ENCODE assay signal across 9 mouse cellular contexts in the genomic region with DNA sequence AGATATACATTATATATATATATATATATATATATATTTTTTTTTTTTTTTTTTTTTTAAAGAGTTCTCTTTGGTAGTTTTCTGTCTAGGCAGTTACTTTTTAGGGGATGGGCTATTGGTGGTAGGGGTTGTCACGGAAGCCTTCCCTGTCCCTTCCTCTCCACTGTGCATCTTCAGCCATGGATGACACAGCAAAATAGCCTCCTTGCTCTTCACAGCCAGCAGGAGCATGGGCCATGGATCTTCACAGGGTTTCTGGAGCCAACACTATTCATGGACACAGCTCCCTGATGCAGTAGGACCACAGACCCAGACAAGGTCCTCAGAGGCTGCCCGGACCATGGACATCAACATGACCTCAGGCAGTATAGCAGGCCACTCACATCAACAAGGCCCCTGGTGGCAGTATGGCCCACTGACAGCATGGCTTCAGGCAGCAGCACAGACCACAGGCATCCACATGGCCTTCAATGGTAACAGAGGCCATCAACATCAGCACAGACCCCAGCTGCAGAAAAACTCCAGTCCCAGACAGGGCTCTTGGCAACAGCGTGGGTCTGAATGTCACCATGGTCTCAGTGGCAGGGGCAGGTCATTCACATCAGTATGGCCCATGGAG. TPM values are rescaled to one million over a fixed set of nuclear protein-coding genes. Genes with fewer than 3 reads are reported as not detected.
DNase-seq lines count a peak whose midpoint lies in the region; ATAC-seq and TF ChIP-seq lines count a peak whose summit lies in the region.
"Had no signal": no experiment of that assay in that cellular context is flagged by ENCODE, and none has a peak within 500 bp of the region (broad histone marks: within the 10 kb centered on the region; RNA-seq: fewer than 3 reads in every experiment).

No protein-coding gene starts in this region.

- H3K27me3 ChIP-seq in heart, embryonic 11.5 days (ENCODE audit: control insufficient read depth, insufficient read depth, low read length): peaks cover 6% of the 10 kb centered on the region; the same call in 1 of the 2 replicates
- H3K27me3 ChIP-seq in heart, adult 2 months (ENCODE audit: control insufficient read depth, insufficient read depth, low read length): no peaks in the 10 kb centered on the region
- H3K27me3 ChIP-seq in lung, postnatal 0 days (replicated peaks; ENCODE audit: insufficient read depth, low read length): no peaks in the 10 kb centered on the region
- peaks cover 17% of the 10 kb centered on the region for H3K27me3 ChIP-seq in limb, embryonic 13.5 days
- no peaks in the 10 kb centered on the region for H3K27me3 ChIP-seq in midbrain, postnatal 0 days (ENCODE audit: insufficient read depth, low read length)

- no peak for DNase-seq in heart, adult 2 months
- no peak for DNase-seq in lung, postnatal 0 days (ENCODE audit: low spot score)
- no peak for DNase-seq in lung, postnatal 14 days
- no peak for DNase-seq in midbrain, postnatal 0 days (ENCODE audit: low spot score)
- no peak for DNase-seq in layer of hippocampus, adult 8-10 months (ENCODE audit: low spot score in 2 of 2)

- 85% methylated on average over 3 of the region's 3 CpGs for WGBS in heart, embryonic 11.5 days (ENCODE audit: insufficient replicate concordance)
- 100% methylated on average over 3 of the region's 3 CpGs for WGBS in heart, adult 2 months
- WGBS in lung, postnatal 0 days: 92% methylated on average over 3 of the region's 3 CpGs
- WGBS in limb, embryonic 13.5 days: 87% methylated on average over 3 of the region's 3 CpGs
- 95% methylated on average over 3 of the region's 3 CpGs for WGBS in midbrain, postnatal 0 days

- no peak for ATAC-seq in heart, embryonic 11.5 days (replicated peaks; ENCODE audit: insufficient number of reproducible peaks, low FRiP score, low TSS enrichment)
- ATAC-seq in lung, postnatal 0 days: no peak
- ATAC-seq in limb, embryonic 13.5 days (ENCODE audit: low FRiP score, low read depth): no peak
- no peak for ATAC-seq in midbrain, postnatal 0 days (ENCODE audit: low FRiP score)
- no peak for ATAC-seq in frontal cortex, adult (ENCODE audit: low TSS enrichment)

- H3K27ac ChIP-seq in heart, embryonic 11.5 days (ENCODE audit: low read depth, low read length): no peak overlapping the region
- no peak overlapping the region for H3K27ac ChIP-seq in heart, adult 2 months
- no peak overlapping the region for H3K27ac ChIP-seq in lung, postnatal 0 days (ENCODE audit: low read length)
- no peak overlapping the region for H3K27ac ChIP-seq in limb, embryonic 13.5 days
- no peak overlapping the region for H3K27ac ChIP-seq in midbrain, postnatal 0 days (ENCODE audit: low read depth, low read length)
- H3K27ac ChIP-seq: limb, embryonic 15.5 days had no signal

- no peaks in the 10 kb centered on the region for H3K9me3 ChIP-seq in heart, embryonic 11.5 days (replicated peaks; ENCODE audit: control insufficient read depth, low read length)
- no peaks in the 10 kb centered on the region for H3K9me3 ChIP-seq in lung, postnatal 0 days (ENCODE audit: low read length)
- H3K9me3 ChIP-seq in limb, embryonic 13.5 days: no peaks in the 10 kb centered on the region
- H3K9me3 ChIP-seq in midbrain, postnatal 0 days (ENCODE audit: low read length): no peaks in the 10 kb centered on the region
- H3K9me3 ChIP-seq: limb, embryonic 15.5 days had no signal

- no peak for TF ChIP-seq POLR2A in heart, adult 2 months (IDR thresholded peaks at IDR 0.05; ENCODE audit: insufficient read depth, low read depth, low read length)

- intact Hi-C loops in heart, adult 2 months (cut with DNase I): no loop called here

- H3K9ac ChIP-seq in heart, embryonic 11.5 days (ENCODE audit: low read depth, low read length): no peak overlapping the region
- H3K9ac ChIP-seq in heart, adult 2 months (ENCODE audit: low read depth, low read length): no peak overlapping the region
- H3K9ac ChIP-seq in lung, postnatal 0 days (replicated peaks; ENCODE audit: low read depth): no peak overlapping the region
- H3K9ac ChIP-seq in limb, embryonic 13.5 days: no peak overlapping the region
- H3K9ac ChIP-seq in midbrain, postnatal 0 days (replicated peaks; ENCODE audit: low read length, poor library complexity, severe bottlenecking): no peak overlapping the region

- H3K4me1 ChIP-seq in heart, embryonic 11.5 days (ENCODE audit: control insufficient read depth, insufficient read depth, low read length): no peaks in the 10 kb centered on the region
- peaks cover 2% of the 10 kb centered on the region; the same call in 1 of the 2 replicates for H3K4me1 ChIP-seq in heart, adult 2 months (ENCODE audit: control insufficient read depth, insufficient read depth, low read length)
- no peaks in the 10 kb centered on the region for H3K4me1 ChIP-seq in lung, postnatal 0 days (ENCODE audit: insufficient read depth, low read depth, low read length)
- H3K4me1 ChIP-seq in limb, embryonic 13.5 days: no peaks in the 10 kb centered on the region
- no peaks in the 10 kb centered on the region for H3K4me1 ChIP-seq in midbrain, postnatal 0 days (ENCODE audit: insufficient read depth, low read length)
- H3K4me1 ChIP-seq: limb, embryonic 15.5 days had no signal

- H3K36me3 ChIP-seq in heart, embryonic 11.5 days (ENCODE audit: control insufficient read depth, insufficient read depth, low read length): no peaks in the 10 kb centered on the region
- no peaks in the 10 kb centered on the region for H3K36me3 ChIP-seq in heart, adult 2 months (ENCODE audit: control insufficient read depth, insufficient read depth, low read length)
- H3K36me3 ChIP-seq in lung, postnatal 0 days (ENCODE audit: insufficient read depth, low read length): no peaks in the 10 kb centered on the region
- H3K36me3 ChIP-seq in limb, embryonic 13.5 days: no peaks in the 10 kb centered on the region
- no peaks in the 10 kb centered on the region for H3K36me3 ChIP-seq in midbrain, postnatal 0 days (ENCODE audit: insufficient read depth, low read length)
- H3K36me3 ChIP-seq: limb, embryonic 15.5 days had no signal

- peak overlapping the region; percentile 47 for H3K4me3 ChIP-seq in heart, embryonic 11.5 days (ENCODE audit: low read depth, low read length)
- H3K4me3 ChIP-seq in heart, adult 2 months: no peak overlapping the region
- H3K4me3 ChIP-seq in lung, postnatal 0 days (ENCODE audit: low read depth, low read length): no peak overlapping the region
- H3K4me3 ChIP-seq in limb, embryonic 13.5 days: no peak overlapping the region
- H3K4me3 ChIP-seq in midbrain, postnatal 0 days (ENCODE audit: low read depth, low read length): no peak overlapping the region

- no peaks in the 10 kb centered on the region for H3K79me2 ChIP-seq in heart, adult 2 months (replicated peaks; ENCODE audit: control insufficient read depth, insufficient read depth, low read length)

- TF ChIP-seq EP300 in heart, adult 2 months (IDR thresholded peaks at IDR 0.05; ENCODE audit: insufficient read depth, low read depth, low read length): no peak
- TF ChIP-seq EP300 in lung, postnatal 0 days (IDR thresholded peaks at IDR 0.05): no peak

- TF ChIP-seq CTCF in heart, adult 2 months (IDR thresholded peaks at IDR 0.05): no peak
- TF ChIP-seq CTCF in lung, postnatal 0 days (IDR thresholded peaks at IDR 0.05): peak; percentile 11; the same call in 1 of the 2 replicates
- peak; percentile 5; the same call in 1 of the 2 replicates for TF ChIP-seq CTCF in midbrain, postnatal 0 days (IDR thresholded peaks at IDR 0.05)

- peak overlapping the region; percentile 86 for H3K4me2 ChIP-seq in heart, embryonic 11.5 days
- H3K4me2 ChIP-seq in lung, postnatal 0 days (replicated peaks; ENCODE audit: low read depth, low read length): peak overlapping the region; percentile 76; the same call in 1 of the 2 replicates
- H3K4me2 ChIP-seq in limb, embryonic 13.5 days (replicated peaks): 0 out of 2 replicates have a peak overlapping the region, but pooled peaks have one; percentile 81
- no peak overlapping the region for H3K4me2 ChIP-seq in midbrain, postnatal 0 days (ENCODE audit: low read depth, low read length, poor library complexity, severe bottlenecking)

RNA-seq across cellular contexts. Expression of a gene that starts 8.8 kb away (rescaled TPM):
- 35.6 and 35.7 TPM in 2 replicates for polyA plus RNA-seq in heart, embryonic 11.5 days (2014; fragmentation: Nextera tagmentation; extraction: Ambion mirVana)
- total RNA-seq in heart, adult 2 months (2021): 10 to 100 TPM; 18.4 to 20.4 TPM
- 31.5 and 49.6 TPM in 2 replicates for polyA plus RNA-seq in heart, adult 2 months (2012; rRNA removed)
- 33.2 and 35.4 TPM in 2 replicates for polyA plus RNA-seq in lung, postnatal 0 days (2015; fragmentation: Nextera tagmentation; extraction: Ambion mirVana)
- polyA plus RNA-seq in limb, embryonic 13.5 days (2015; fragmentation: Nextera tagmentation; extraction: Ambion mirVana): 56.6 and 57.5 TPM in 2 replicates
- 11.4 and 12.3 TPM in 2 replicates for total RNA-seq in midbrain, postnatal 0 days (2014; rRNA removed)
- 40.1 and 41.5 TPM in 2 replicates for polyA plus RNA-seq in midbrain, postnatal 0 days (2015; fragmentation: Nextera tagmentation; extraction: Ambion mirVana)
- 10 to 100 TPM; 26.6 to 33.8 (median 32.2) TPM for total RNA-seq in layer of hippocampus, adult 8-10 months (2022)

RNA-seq across cellular contexts. Expression of a gene that starts 32.8 kb away (rescaled TPM):
- polyA plus RNA-seq in heart, embryonic 11.5 days (2014; fragmentation: Nextera tagmentation; extraction: Ambion mirVana): 96.1 and 98.9 TPM in 2 replicates
- 10 to 100 TPM; 88.2 to 95.3 TPM for total RNA-seq in heart, adult 2 months (2021)
- polyA plus RNA-seq in heart, adult 2 months (2012; rRNA removed): 60.3 and 117 TPM in 2 replicates
- polyA plus RNA-seq in lung, postnatal 0 days (2015; fragmentation: Nextera tagmentation; extraction: Ambion mirVana): 94.7 and 99.7 TPM in 2 replicates
- polyA plus RNA-seq in limb, embryonic 13.5 days (2015; fragmentation: Nextera tagmentation; extraction: Ambion mirVana): 80.4 and 81.8 TPM in 2 replicates
- total RNA-seq in midbrain, postnatal 0 days (2014; rRNA removed): 40.7 and 52.5 TPM in 2 replicates
- 74.4 and 74.9 TPM in 2 replicates for polyA plus RNA-seq in midbrain, postnatal 0 days (2015; fragmentation: Nextera tagmentation; extraction: Ambion mirVana)
- 10 to 100 TPM; 44.8 to 62.1 (median 51.2) TPM for total RNA-seq in layer of hippocampus, adult 8-10 months (2022)

RNA-seq across cellular contexts. Expression of a gene that starts 52.6 kb away (rescaled TPM):
- polyA plus RNA-seq in heart, embryonic 11.5 days (2014; fragmentation: Nextera tagmentation; extraction: Ambion mirVana): 179 and 182 TPM in 2 replicates
- 100 to 1,000 TPM; 274 to 351 TPM for total RNA-seq in heart, adult 2 months (2021)
- 788 and 868 TPM in 2 replicates for polyA plus RNA-seq in heart, adult 2 months (2012; rRNA removed)
- polyA plus RNA-seq in lung, postnatal 0 days (2015; fragmentation: Nextera tagmentation; extraction: Ambion mirVana): 67.5 and 70.1 TPM in 2 replicates
- polyA plus RNA-seq in limb, embryonic 13.5 days (2015; fragmentation: Nextera tagmentation; extraction: Ambion mirVana): 33.1 and 33.7 TPM in 2 replicates
- total RNA-seq in midbrain, postnatal 0 days (2014; rRNA removed): 221 and 246 TPM in 2 replicates
- polyA plus RNA-seq in midbrain, postnatal 0 days (2015; fragmentation: Nextera tagmentation; extraction: Ambion mirVana): 240 and 311 TPM in 2 replicates
- 10 to 100 TPM; 67.6 to 74.1 (median 67.9) TPM for total RNA-seq in layer of hippocampus, adult 8-10 months (2022)

RNA-seq across cellular contexts. Expression of a gene that starts 55.9 kb away (rescaled TPM):
- polyA plus RNA-seq in heart, embryonic 11.5 days (2014; fragmentation: Nextera tagmentation; extraction: Ambion mirVana): 66.6 and 71.2 TPM in 2 replicates
- 10 to 100 TPM; 45.9 to 57.6 TPM for total RNA-seq in heart, adult 2 months (2021)
- 21.4 and 27.5 TPM in 2 replicates for polyA plus RNA-seq in heart, adult 2 months (2012; rRNA removed)
- polyA plus RNA-seq in lung, postnatal 0 days (2015; fragmentation: Nextera tagmentation; extraction: Ambion mirVana): 21.6 and 22.9 TPM in 2 replicates
- 78.3 and 83.2 TPM in 2 replicates for polyA plus RNA-seq in limb, embryonic 13.5 days (2015; fragmentation: Nextera tagmentation; extraction: Ambion mirVana)
- 54.4 and 74.2 TPM in 2 replicates for total RNA-seq in midbrain, postnatal 0 days (2014; rRNA removed)
- polyA plus RNA-seq in midbrain, postnatal 0 days (2015; fragmentation: Nextera tagmentation; extraction: Ambion mirVana): 32.7 and 42.7 TPM in 2 replicates
- 10 to 100 TPM; 34.8 to 37.7 (median 36.7) TPM for total RNA-seq in layer of hippocampus, adult 8-10 months (2022)
